Mouse (Mus musculus) forebrain, embryonic 10.5 days (tissue): ENCODE data around the gene Cpeb3. TPM values are rescaled to one million over a fixed set of nuclear protein-coding genes. Genes with fewer than 3 reads are reported as not detected.
"Not testable (repeated sequence)": the region's sequence is repeated elsewhere in the genome, so short reads cannot be mapped to it uniquely, and the experiment has no call there.

Source experiments
- DNase-seq: peaks from one replicate; pipeline ENCODE4 v3.0.0-alpha.2; 2017; ENCODE audit warnings: low spot score; ENCODE audit errors: extremely low spot score
- H3K27ac ChIP-seq: fragments of 300-500 bp; sonication (generic); 2 replicates; pipeline ENCODE4 v1.5.1; 2016; ENCODE audit warnings: mild to moderate bottlenecking
- H3K27me3 ChIP-seq: fragments of 300-500 bp; sonication (generic); 2 replicates; pipeline ENCODE4 v1.6.1; 2016; ENCODE audit warnings: mild to moderate bottlenecking; ENCODE audit not compliant: poor library complexity, severe bottlenecking
- H3K36me3 ChIP-seq: fragments of 300-500 bp; sonication (generic); replicated peaks from 2 replicates; pipeline ENCODE4 v1.6.1; 2016; ENCODE audit warnings: mild to moderate bottlenecking, moderate library complexity
- H3K4me1 ChIP-seq: fragments of 300-500 bp; sonication (generic); 2 replicates; pipeline ENCODE4 v1.6.1; 2016
- H3K4me3 ChIP-seq: fragments of 300-500 bp; sonication (generic); 2 replicates; pipeline ENCODE4 v1.5.1; 2016; ENCODE audit warnings: mild to moderate bottlenecking, moderate library complexity
- H3K9me3 ChIP-seq: fragments of 300-500 bp; sonication (generic); 2 replicates; pipeline ENCODE4 v1.6.1; 2016; ENCODE audit warnings: mild to moderate bottlenecking, moderate library complexity
- WGBS: fragments of 180-500 bp; shearing (Covaris S2); methylation state at CpG from one replicate; pipeline ENCODE4 v1.1.7; 2016; 5-methylcytosine and 5-hydroxymethylcytosine counted together
- polyA plus RNA-seq: library from polyadenylated mRNA; unstranded; fragments of >200 nt; fragmentation: Nextera tagmentation; extraction: Ambion mirVana; gene quantifications from 2 replicates; pipeline ENCODE4 v1.2.1, GENCODE M21; 2016

Gene Cpeb3
- polyA plus RNA-seq, 1 experiment from 2014 or later, result 0.95 TPM

GRCm38 (mm10) chr19:37173331-37174115 lies 34.9 kb downstream of the Cpeb3 start:
- Histone ChIP-seq H3K9me3 (no peaks in the 10 kb centered on the region), H3K36me3 (no peaks in the 10 kb centered on the region), H3K4me1 (peaks cover 32% of the 10 kb centered on the region), H3K4me3 (peak overlapping the region; percentile 75), H3K27ac (peak overlapping the region; percentile 70; the same call in 1 of the 2 replicates), H3K27me3 (peaks cover 58% of the 10 kb centered on the region)
- peak; percentile 14 for DNase-seq
- WGBS, result 26% methylated on average over 20 of the region's 20 CpGs

- Histone ChIP-seq H3K27me3 (peaks cover 57% of the 10 kb centered on the region), H3K36me3 (no peaks in the 10 kb centered on the region), H3K27ac (no peak overlapping the region), H3K4me1 (peaks cover 32% of the 10 kb centered on the region), H3K9me3 (no peaks in the 10 kb centered on the region), H3K4me3 (no peak overlapping the region)
- DNase-seq, result no peak
- 74% methylated on average over 11 of the region's 11 CpGs for WGBS
These were observed 35.8 kb downstream of the Cpeb3 start for GRCm38 (mm10) chr19:37172566-37173130.

- Histone ChIP-seq H3K9me3 (no peaks in the 10 kb centered on the region), H3K36me3 (no peaks in the 10 kb centered on the region), H3K27ac (no peak overlapping the region), H3K4me1 (peaks cover 31% of the 10 kb centered on the region), H3K4me3 (no peak overlapping the region), H3K27me3 (peaks cover 55% of the 10 kb centered on the region)
- 75% methylated on average over 1 of the region's 1 CpGs for WGBS
- DNase-seq, result no peak
These were observed 36.3 kb downstream of the Cpeb3 start for GRCm38 (mm10) chr19:37172096-37172495.

- H3K27ac ChIP-seq, result no peak overlapping the region
- no peaks in the 10 kb centered on the region for H3K36me3 ChIP-seq
- 94% methylated on average over 5 of the region's 5 CpGs for WGBS
- no peak for DNase-seq
- H3K4me3 ChIP-seq, result no peak overlapping the region
- H3K4me1 ChIP-seq, result no peaks in the 10 kb centered on the region
- H3K9me3 ChIP-seq, result no peaks in the 10 kb centered on the region
- no peaks in the 10 kb centered on the region for H3K27me3 ChIP-seq
These were observed 51.5 kb downstream of the Cpeb3 start for GRCm38 (mm10) chr19:37156770-37157336.

GRCm38 (mm10) chr19:37156040-37156439 lies 52.4 kb downstream of the Cpeb3 start:
- no peak for DNase-seq
- WGBS, result 93% methylated on average over 4 of the region's 4 CpGs

GRCm38 (mm10) chr19:37147145-37147544 lies 61.3 kb downstream of the Cpeb3 start:
- no peak for DNase-seq
- no peaks in the 10 kb centered on the region for H3K27me3 ChIP-seq
- H3K9me3 ChIP-seq, result no peaks in the 10 kb centered on the region
- WGBS, result 74% methylated on average over 4 of the region's 4 CpGs
- no peaks in the 10 kb centered on the region for H3K4me1 ChIP-seq
- H3K36me3 ChIP-seq, result no peaks in the 10 kb centered on the region
- no peak overlapping the region for H3K27ac ChIP-seq
- H3K4me3 ChIP-seq, result no peak overlapping the region

More at GRCm38 (mm10) chr19:37156040-37156439, 52.4 kb downstream of the Cpeb3 start:
- no peak overlapping the region for H3K4me3 ChIP-seq
- no peaks in the 10 kb centered on the region for H3K9me3 ChIP-seq
- no peaks in the 10 kb centered on the region for H3K36me3 ChIP-seq
- no peaks in the 10 kb centered on the region for H3K27me3 ChIP-seq
- H3K27ac ChIP-seq, result no peak overlapping the region
- H3K4me1 ChIP-seq, result no peaks in the 10 kb centered on the region

- Histone ChIP-seq H3K27me3 (no peaks in the 10 kb centered on the region), H3K9me3 (no peaks in the 10 kb centered on the region), H3K36me3 (no peaks in the 10 kb centered on the region), H3K27ac (no peak overlapping the region), H3K4me3 (no peak overlapping the region), H3K4me1 (no peaks in the 10 kb centered on the region)
- DNase-seq, result no peak
- 91% methylated on average over 1 of the region's 1 CpGs for WGBS
These were observed 62.6 kb downstream of the Cpeb3 start for GRCm38 (mm10) chr19:37145846-37146245.

- H3K4me3 ChIP-seq, result no peak overlapping the region
- H3K4me1 ChIP-seq, result no peaks in the 10 kb centered on the region
- H3K27me3 ChIP-seq, result no peaks in the 10 kb centered on the region
- no peaks in the 10 kb centered on the region for H3K9me3 ChIP-seq
- H3K27ac ChIP-seq, result no peak overlapping the region
- H3K36me3 ChIP-seq, result no peaks in the 10 kb centered on the region
- no peak for DNase-seq
- WGBS, result 91% methylated on average over 5 of the region's 5 CpGs
These were observed 63.0 kb downstream of the Cpeb3 start for GRCm38 (mm10) chr19:37145401-37145800.

- WGBS, result 79% methylated on average over 4 of the region's 4 CpGs
- DNase-seq, result no peak
- no peaks in the 10 kb centered on the region for H3K4me1 ChIP-seq
- no peak overlapping the region for H3K4me3 ChIP-seq
- no peaks in the 10 kb centered on the region for H3K27me3 ChIP-seq
- no peaks in the 10 kb centered on the region for H3K36me3 ChIP-seq
- no peak overlapping the region for H3K27ac ChIP-seq
- H3K9me3 ChIP-seq, result no peaks in the 10 kb centered on the region
These were observed 66.8 kb downstream of the Cpeb3 start for GRCm38 (mm10) chr19:37141623-37142022.

- WGBS, result 71% methylated on average over 2 of the region's 2 CpGs
- H3K27me3 ChIP-seq, result no peaks in the 10 kb centered on the region
These were observed 71.3 kb downstream of the Cpeb3 start for GRCm38 (mm10) chr19:37137133-37137532.

GRCm38 (mm10) chr19:37135459-37135858 lies 72.9 kb downstream of the Cpeb3 start:
- not testable (repeated sequence) for H3K36me3 ChIP-seq, DNase-seq, H3K9me3 ChIP-seq, H3K4me3 ChIP-seq, H3K4me1 ChIP-seq, H3K27ac ChIP-seq, H3K27me3 ChIP-seq
- WGBS, result 91% methylated on average over 2 of the region's 2 CpGs

More at GRCm38 (mm10) chr19:37137133-37137532, 71.3 kb downstream of the Cpeb3 start:
- Histone ChIP-seq H3K4me1 (no peaks in the 10 kb centered on the region), H3K4me3 (no peak overlapping the region), H3K36me3 (no peaks in the 10 kb centered on the region), H3K9me3 (no peaks in the 10 kb centered on the region), H3K27ac (no peak overlapping the region)
- no peak for DNase-seq

GRCm38 (mm10) chr19:37133666-37134065 lies 74.7 kb downstream of the Cpeb3 start:
- Histone ChIP-seq H3K9me3 (no peaks in the 10 kb centered on the region), H3K36me3 (no peaks in the 10 kb centered on the region), H3K4me1 (no peaks in the 10 kb centered on the region), H3K27ac (no peak overlapping the region), H3K27me3 (no peaks in the 10 kb centered on the region), H3K4me3 (no peak overlapping the region)
- 88% methylated on average over 4 of the region's 4 CpGs for WGBS
- DNase-seq, result no peak

GRCm38 (mm10) chr19:37131660-37132059 lies 76.7 kb downstream of the Cpeb3 start:
- Histone ChIP-seq H3K27ac (no peak overlapping the region), H3K4me1 (no peaks in the 10 kb centered on the region), H3K9me3 (no peaks in the 10 kb centered on the region), H3K4me3 (no peak overlapping the region), H3K36me3 (no peaks in the 10 kb centered on the region), H3K27me3 (no peaks in the 10 kb centered on the region)
- no peak for DNase-seq
- WGBS, result 88% methylated on average over 1 of the region's 1 CpGs
